Mouse (Mus musculus) neural tube, embryonic 11.5 days (tissue): ENCODE measurements at regions not wholly inside any gene's neighbourhood (a gene's known extent, or its start where the extent isn't known, plus 50 kb on each side); places are given as distances from the start of the nearest gene placed in this dataset.

ENCODE experiments used
- ATAC-seq: fragments of 200-750 bp; cut with Nextera tagmentation; 2 replicates; pipeline ENCODE4 v1.8.0; 2017; ENCODE audit warnings: moderate number of reproducible peaks, mild to moderate bottlenecking, moderate TSS enrichment, moderate library complexity; ENCODE audit not compliant: insufficient read depth, low FRiP score, low TSS enrichment
- DNase-seq: peaks from one replicate; pipeline ENCODE4 v3.0.0-alpha.2; 2015; ENCODE audit warnings: low spot score
- H3K27ac ChIP-seq: fragments of 300-500 bp; sonication (generic); 2 replicates; pipeline ENCODE4 v1.5.1; 2014; ENCODE audit warnings: low read depth, mild to moderate bottlenecking, low read length
- H3K27me3 ChIP-seq: fragments of 300-500 bp; sonication (generic); 2 replicates; pipeline ENCODE4 v1.6.1; 2014; ENCODE audit warnings: mild to moderate bottlenecking, low read length, mixed read lengths; ENCODE audit not compliant: control insufficient read depth, insufficient read depth
- H3K36me3 ChIP-seq: fragments of 300-500 bp; sonication (generic); 2 replicates; pipeline ENCODE4 v1.6.1; 2014; ENCODE audit warnings: mild to moderate bottlenecking, low read length, moderate library complexity, mixed read lengths; ENCODE audit not compliant: control insufficient read depth, insufficient read depth
- H3K4me1 ChIP-seq: fragments of 300-500 bp; sonication (generic); 2 replicates; pipeline ENCODE4 v1.6.1; 2014; ENCODE audit warnings: low read length, mixed read lengths; ENCODE audit not compliant: control insufficient read depth, insufficient read depth
- H3K4me2 ChIP-seq: fragments of 300-500 bp; sonication (generic); 2 replicates; pipeline ENCODE4 v1.6.1; 2014; ENCODE audit warnings: low read depth, mild to moderate bottlenecking, moderate library complexity
- H3K4me3 ChIP-seq: fragments of 300-500 bp; sonication (generic); 2 replicates; pipeline ENCODE4 v1.5.1; 2014; ENCODE audit warnings: low read depth, low read length
- H3K9ac ChIP-seq: fragments of 300-500 bp; sonication (generic); 2 replicates; pipeline ENCODE4 v1.6.1; 2014; ENCODE audit warnings: mild to moderate bottlenecking, low read length
- H3K9me3 ChIP-seq: fragments of 300-500 bp; sonication (generic); 2 replicates; pipeline ENCODE4 v1.6.1; 2016; ENCODE audit warnings: low read length; ENCODE audit not compliant: control insufficient read depth
- WGBS: fragments of 180-500 bp; shearing (Covaris S2); extraction: QIAGEN DNeasy Blood & Tissue Kit; methylation state at CpG from one replicate; pipeline ENCODE4 v1.1.7; 2014; 5-methylcytosine and 5-hydroxymethylcytosine counted together

- 84% methylated on average over 3 of the region's 3 CpGs for WGBS
- H3K4me3 ChIP-seq = no peak overlapping the region
- H3K36me3 ChIP-seq = no peaks in the 10 kb centered on the region
- H3K4me2 ChIP-seq = no peak overlapping the region
- H3K27me3 ChIP-seq = no peaks in the 10 kb centered on the region
- no peak overlapping the region for H3K9ac ChIP-seq
- H3K4me1 ChIP-seq = no peaks in the 10 kb centered on the region
- ATAC-seq (no peak), DNase-seq (no peak)
- no peak overlapping the region for H3K27ac ChIP-seq
- no peaks in the 10 kb centered on the region for H3K9me3 ChIP-seq
Measured at GRCm38 (mm10) chr1:161602150-161602549, 107.7 kb downstream of the Tnfsf18 start.

- Histone ChIP-seq H3K9ac (no peak overlapping the region), H3K4me2 (no peak overlapping the region), H3K4me3 (no peak overlapping the region), H3K27me3 (no peaks in the 10 kb centered on the region), H3K9me3 (no peaks in the 10 kb centered on the region), H3K27ac (no peak overlapping the region), H3K36me3 (no peaks in the 10 kb centered on the region), H3K4me1 (no peaks in the 10 kb centered on the region)
- ATAC-seq (no peak), DNase-seq (no peak)
- WGBS = 96% methylated on average over 2 of the region's 2 CpGs
Measured at GRCm38 (mm10) chr1:161601167-161601566, 106.7 kb downstream of the Tnfsf18 start.

- Histone ChIP-seq H3K4me3 (no peak overlapping the region), H3K4me2 (no peak overlapping the region), H3K4me1 (no peaks in the 10 kb centered on the region), H3K36me3 (no peaks in the 10 kb centered on the region), H3K27ac (no peak overlapping the region), H3K9ac (no peak overlapping the region), H3K27me3 (no peaks in the 10 kb centered on the region), H3K9me3 (no peaks in the 10 kb centered on the region)
- 82% methylated on average over 3 of the region's 3 CpGs for WGBS
- ATAC-seq (no peak), DNase-seq (no peak)
Measured at GRCm38 (mm10) chr1:161598167-161598566, 103.7 kb downstream of the Tnfsf18 start.

- Histone ChIP-seq H3K36me3 (no peaks in the 10 kb centered on the region), H3K27me3 (no peaks in the 10 kb centered on the region), H3K4me3 (no peak overlapping the region), H3K27ac (no peak overlapping the region), H3K4me1 (no peaks in the 10 kb centered on the region), H3K9ac (no peak overlapping the region), H3K4me2 (no peak overlapping the region), H3K9me3 (no peaks in the 10 kb centered on the region)
- 86% methylated on average over 1 of the region's 1 CpGs for WGBS
- DNase-seq (no peak), ATAC-seq (no peak)
Measured at GRCm38 (mm10) chr1:161576530-161576929, 82.1 kb downstream of the Tnfsf18 start.

- Histone ChIP-seq H3K27ac (no peak overlapping the region), H3K4me3 (no peak overlapping the region), H3K4me2 (no peak overlapping the region), H3K27me3 (no peaks in the 10 kb centered on the region), H3K9me3 (no peaks in the 10 kb centered on the region), H3K36me3 (no peaks in the 10 kb centered on the region), H3K9ac (no peak overlapping the region), H3K4me1 (no peaks in the 10 kb centered on the region)
- WGBS = 62% methylated on average over 7 of the region's 7 CpGs
- ATAC-seq = no peak
- DNase-seq = no peak
Measured at GRCm38 (mm10) chr1:161575939-161576338, 81.5 kb downstream of the Tnfsf18 start.

GRCm38 (mm10) chr1:161575171-161575570 is 80.7 kb downstream of the Tnfsf18 start:
- H3K27me3 ChIP-seq = no peaks in the 10 kb centered on the region
- WGBS = 92% methylated on average over 5 of the region's 5 CpGs
- H3K4me3 ChIP-seq = no peak overlapping the region
- DNase-seq (no peak), ATAC-seq (no peak)
- H3K36me3 ChIP-seq = no peaks in the 10 kb centered on the region
- H3K27ac ChIP-seq = no peak overlapping the region
- H3K4me1 ChIP-seq = no peaks in the 10 kb centered on the region
- H3K4me2 ChIP-seq = no peak overlapping the region
- H3K9ac ChIP-seq = no peak overlapping the region
- no peaks in the 10 kb centered on the region for H3K9me3 ChIP-seq

GRCm38 (mm10) chr1:161570762-161571161 is 76.3 kb downstream of the Tnfsf18 start:
- no peak overlapping the region for H3K4me2 ChIP-seq
- no peak overlapping the region for H3K9ac ChIP-seq
- no peaks in the 10 kb centered on the region for H3K4me1 ChIP-seq
- WGBS = 86% methylated on average over 3 of the region's 3 CpGs
- ATAC-seq (no peak), DNase-seq (no peak)
- H3K27me3 ChIP-seq = no peaks in the 10 kb centered on the region
- H3K4me3 ChIP-seq = no peak overlapping the region
- no peaks in the 10 kb centered on the region for H3K36me3 ChIP-seq
- no peaks in the 10 kb centered on the region for H3K9me3 ChIP-seq
- H3K27ac ChIP-seq = no peak overlapping the region

GRCm38 (mm10) chr1:161567826-161568225 is 73.4 kb downstream of the Tnfsf18 start:
- Histone ChIP-seq H3K4me1 (no peaks in the 10 kb centered on the region), H3K27me3 (no peaks in the 10 kb centered on the region), H3K9ac (no peak overlapping the region), H3K9me3 (no peaks in the 10 kb centered on the region), H3K4me3 (no peak overlapping the region), H3K27ac (no peak overlapping the region), H3K4me2 (no peak overlapping the region), H3K36me3 (no peaks in the 10 kb centered on the region)
- DNase-seq (no peak), ATAC-seq (no peak)

GRCm38 (mm10) chr1:161560368-161560767 is 65.9 kb downstream of the Tnfsf18 start:
- H3K36me3 ChIP-seq = no peaks in the 10 kb centered on the region
- DNase-seq = no peak
- WGBS = 73% methylated on average over 3 of the region's 3 CpGs
- no peak for ATAC-seq
- no peak overlapping the region for H3K9ac ChIP-seq
- no peaks in the 10 kb centered on the region for H3K4me1 ChIP-seq
- H3K4me3 ChIP-seq = no peak overlapping the region
- H3K4me2 ChIP-seq = no peak overlapping the region
- no peaks in the 10 kb centered on the region for H3K9me3 ChIP-seq
- no peaks in the 10 kb centered on the region for H3K27me3 ChIP-seq
- no peak overlapping the region for H3K27ac ChIP-seq
